Mouse (Mus musculus) heart, postnatal 0 days (tissue): ENCODE results near the gene Cdk19. TPM values are rescaled to one million over a fixed set of nuclear protein-coding genes. Genes with fewer than 3 reads are reported as not detected.

Experiments
- ATAC-seq: fragments of 200-750 bp; cut with Nextera tagmentation; 2 replicates; pipeline ENCODE4 v1.8.0; 2017; ENCODE audit warnings: low read depth, moderate number of reproducible peaks, moderate library complexity; ENCODE audit not compliant: insufficient read depth
- DNase-seq: peaks from one replicate; pipeline ENCODE4 v3.0.0-alpha.2; 2016; ENCODE audit warnings: low spot score
- H3K27ac ChIP-seq: fragments of 300-500 bp; sonication (generic); 2 replicates; pipeline ENCODE4 v1.5.1; 2014; ENCODE audit warnings: low read depth, mild to moderate bottlenecking
- H3K27me3 ChIP-seq: fragments of 300-500 bp; sonication (generic); 2 replicates; pipeline ENCODE4 v1.6.1; 2014; ENCODE audit warnings: low read length, mixed read lengths; ENCODE audit not compliant: control insufficient read depth, insufficient read depth
- H3K36me3 ChIP-seq: fragments of 300-500 bp; sonication (generic); replicated peaks from 2 replicates; pipeline ENCODE4 v1.6.1; 2014; ENCODE audit warnings: low read length, mixed read lengths; ENCODE audit not compliant: control insufficient read depth, insufficient read depth
- H3K4me1 ChIP-seq: fragments of 300-500 bp; sonication (generic); 2 replicates; pipeline ENCODE4 v1.6.1; 2014; ENCODE audit warnings: antibody characterized with exemption; ENCODE audit not compliant: control insufficient read depth, insufficient read depth
- H3K4me2 ChIP-seq: fragments of 300-500 bp; sonication (generic); 2 replicates; pipeline ENCODE4 v1.6.1; 2014; ENCODE audit warnings: low read depth, mild to moderate bottlenecking, low read length, moderate library complexity
- H3K4me3 ChIP-seq: fragments of 300-500 bp; sonication (generic); 2 replicates; pipeline ENCODE4 v1.5.1; 2014; ENCODE audit warnings: low read depth, low read length
- H3K9ac ChIP-seq: fragments of 300-500 bp; sonication (generic); replicated peaks from 2 replicates; pipeline ENCODE4 v1.6.1; 2014; ENCODE audit warnings: low read depth, low read length, mixed read lengths
- H3K9me3 ChIP-seq: fragments of 300-500 bp; sonication (generic); replicated peaks from 2 replicates; pipeline ENCODE4 v1.6.1; 2016; ENCODE audit warnings: low read length; ENCODE audit not compliant: control insufficient read depth
- CTCF ChIP-seq: IDR thresholded peaks from 2 replicates; pipeline ENCODE4 v1.5.1; 2016; ENCODE audit warnings: antibody characterized with exemption, control low read depth, low read depth
- EP300 ChIP-seq: IDR thresholded peaks from 2 replicates; pipeline ENCODE4 v1.6.1; 2016; ENCODE audit warnings: antibody characterized with exemption, low read depth
- WGBS: fragments of 180-500 bp; shearing (Covaris S2); extraction: QIAGEN DNeasy Blood & Tissue Kit; methylation state at CpG from one replicate; pipeline ENCODE4 v1.1.7; 2014; 5-methylcytosine and 5-hydroxymethylcytosine counted together
- polyA plus RNA-seq: library from polyadenylated mRNA; unstranded; fragments of >200 nt; fragmentation: Nextera tagmentation; extraction: Ambion mirVana; gene quantifications from 2 replicates; pipeline ENCODE4 v1.2.1, GENCODE M21; 2015
- total RNA-seq: library from RNA; depleted of rRNA; stranded (reverse); fragments of >200 nt; gene quantifications from 2 replicates; pipeline ENCODE4 v1.2.3, GENCODE M21; 2014; ENCODE audit warnings: low replicate concordance

Cdk19 gene
- total and polyA plus RNA-seq, 2 experiments from 2014 or later: 3.1 to 11.6 TPM

DNA sequence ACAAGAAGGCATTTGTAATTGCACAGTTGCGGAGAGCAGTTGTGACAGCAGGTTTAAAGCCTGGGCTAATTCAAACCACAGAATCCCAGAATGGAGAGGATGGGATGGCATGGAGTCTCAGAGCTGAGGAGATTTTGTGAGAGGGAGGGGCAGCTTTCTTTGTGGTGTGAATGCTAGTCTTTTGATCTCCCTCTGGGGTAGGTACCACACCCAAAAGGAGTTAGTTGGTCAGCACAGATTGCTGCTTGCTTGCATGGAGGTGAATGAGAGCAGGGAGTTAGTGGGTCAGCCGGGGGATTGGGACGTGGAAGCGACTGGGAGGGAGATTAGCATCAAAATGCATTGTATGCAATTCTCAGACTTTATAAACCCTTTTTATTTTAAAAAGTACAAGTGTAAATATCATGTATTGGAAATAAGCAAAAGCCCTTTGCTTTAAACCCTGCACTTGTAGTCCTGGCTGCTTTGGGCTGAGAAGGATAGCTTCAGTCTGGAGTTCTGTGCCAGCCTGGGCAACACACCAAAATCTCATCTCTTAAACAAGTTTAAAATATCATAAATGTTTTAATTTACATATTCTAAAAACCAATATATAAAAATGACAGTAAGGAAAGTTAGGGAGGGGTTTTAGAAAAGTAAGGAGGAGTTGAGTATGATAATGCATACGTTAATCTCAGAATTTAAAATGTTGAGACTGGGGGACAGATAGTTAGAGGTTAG lies 25.4 kb downstream of the Cdk19 start:
- Histone ChIP-seq H3K4me1 (0 out of 2 replicates have a peak, but pooled peaks cover 2% of the 10 kb centered on the region), H3K27ac (no peak overlapping the region), H3K27me3 (no peaks in the 10 kb centered on the region), H3K36me3 (no peaks in the 10 kb centered on the region), H3K9me3 (no peaks in the 10 kb centered on the region), H3K9ac (no peak overlapping the region), H3K4me2 (no peak overlapping the region), H3K4me3 (no peak overlapping the region)
- WGBS: 76% methylated on average over 5 of the region's 5 CpGs
- TF ChIP-seq EP300 (no peak), CTCF (no peak)
- no peak for DNase-seq
- ATAC-seq: no peak

DNA sequence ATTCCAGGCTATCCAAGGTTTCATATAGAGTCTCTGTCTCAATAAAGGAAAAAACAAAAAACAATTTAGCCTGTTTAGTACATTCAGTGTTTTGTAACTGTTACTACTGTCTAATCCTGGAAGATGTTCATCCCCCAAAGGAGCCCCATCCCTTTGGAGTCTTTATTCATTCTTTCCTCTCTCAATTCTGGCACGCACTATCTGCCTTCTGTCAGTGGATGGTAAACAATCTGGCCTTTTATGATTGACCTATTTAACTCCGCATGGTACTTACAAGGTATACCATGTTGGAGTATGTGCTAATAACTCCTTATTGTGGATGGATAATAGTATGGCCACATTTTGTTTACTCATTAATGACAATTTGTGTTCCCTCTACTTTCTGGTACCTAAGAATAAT lies 26.6 kb downstream of the Cdk19 start:
- WGBS: 93% methylated on average over 2 of the region's 2 CpGs
- DNase-seq: no peak
- no peak for TF ChIP-seq EP300

DNA sequence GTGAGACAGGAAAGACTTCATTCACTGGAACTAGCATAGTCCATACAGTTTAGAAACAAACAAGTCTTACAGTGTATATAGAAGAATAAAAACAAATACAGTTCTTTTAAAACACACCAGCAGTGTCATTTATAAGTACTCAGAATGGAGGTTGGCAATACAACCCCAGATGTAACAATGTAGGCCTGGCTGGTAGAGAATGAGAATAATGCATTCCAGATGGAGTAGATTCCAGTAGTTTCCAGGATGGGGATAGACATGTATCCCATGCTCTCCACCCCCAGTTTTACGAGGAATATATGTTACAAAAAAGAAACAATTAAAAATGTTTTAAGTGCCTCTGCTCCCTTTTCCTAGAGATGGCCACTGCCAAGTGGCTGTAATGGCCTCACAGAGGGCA lies 29.2 kb downstream of the Cdk19 start:
- Histone ChIP-seq H3K4me1 (peaks cover 8% of the 10 kb centered on the region; the same call in 1 of the 2 replicates), H3K4me3 (no peak overlapping the region), H3K9ac (no peak overlapping the region), H3K4me2 (no peak overlapping the region), H3K36me3 (no peaks in the 10 kb centered on the region), H3K27me3 (no peaks in the 10 kb centered on the region), H3K27ac (no peak overlapping the region), H3K9me3 (no peaks in the 10 kb centered on the region)
- no peak for TF ChIP-seq EP300
- no peak for TF ChIP-seq CTCF
- no peak for DNase-seq
- ATAC-seq: no peak
- WGBS: 77% methylated on average over 1 of the region's 1 CpGs

More for the DNA sequence above, 26.6 kb downstream of the Cdk19 start:
- Histone ChIP-seq H3K4me1 (0 out of 2 replicates have a peak, but pooled peaks cover 2% of the 10 kb centered on the region), H3K4me2 (no peak overlapping the region), H3K27me3 (no peaks in the 10 kb centered on the region), H3K36me3 (no peaks in the 10 kb centered on the region), H3K9me3 (no peaks in the 10 kb centered on the region), H3K27ac (no peak overlapping the region), H3K4me3 (no peak overlapping the region), H3K9ac (no peak overlapping the region)
- no peak for ATAC-seq

DNA sequence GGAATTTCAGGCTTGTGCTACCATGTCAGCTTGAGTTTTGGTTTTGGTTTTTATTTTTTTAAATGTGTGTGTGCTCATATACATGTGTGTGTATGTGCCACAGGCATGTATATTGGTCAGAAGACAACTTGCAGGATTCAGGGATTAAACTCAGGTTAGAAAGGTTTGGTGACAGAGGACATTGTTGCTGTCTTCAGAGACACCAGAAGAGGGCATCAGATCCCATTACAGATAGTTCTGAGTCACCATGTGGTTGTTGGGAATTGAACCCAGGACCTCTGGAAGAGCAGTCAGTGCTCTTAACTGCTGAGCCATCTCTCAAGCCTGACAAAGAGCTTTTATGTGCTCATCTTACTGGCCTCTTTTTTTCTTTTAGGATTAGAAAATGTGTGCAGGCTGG lies 30.8 kb downstream of the Cdk19 start:
- no peaks in the 10 kb centered on the region for H3K36me3 ChIP-seq
- H3K4me2 ChIP-seq: no peak overlapping the region
- H3K27ac ChIP-seq: no peak overlapping the region
- ATAC-seq: no peak
- H3K4me1 ChIP-seq: peaks cover 8% of the 10 kb centered on the region; the same call in 1 of the 2 replicates
- no peaks in the 10 kb centered on the region for H3K9me3 ChIP-seq
- no peak for DNase-seq
- TF ChIP-seq CTCF: no peak
- TF ChIP-seq EP300: no peak
- no peak overlapping the region for H3K9ac ChIP-seq
- H3K27me3 ChIP-seq: no peaks in the 10 kb centered on the region
- H3K4me3 ChIP-seq: no peak overlapping the region

GRCm38 (mm10) chr10:40371184-40371913 lies 32.0 kb downstream of the Cdk19 start:
- Histone ChIP-seq H3K4me3 (no peak overlapping the region), H3K27me3 (no peaks in the 10 kb centered on the region), H3K9ac (no peak overlapping the region), H3K36me3 (no peaks in the 10 kb centered on the region), H3K9me3 (no peaks in the 10 kb centered on the region), H3K4me2 (no peak overlapping the region), H3K27ac (no peak overlapping the region), H3K4me1 (peaks cover 6% of the 10 kb centered on the region; the same call in 1 of the 2 replicates)
- WGBS: 80% methylated on average over 8 of the region's 8 CpGs
- no peak for ATAC-seq
- DNase-seq: no peak
- TF ChIP-seq CTCF (no peak), EP300 (no peak)
